Mouse (Mus musculus) midbrain, embryonic 15.5 days (tissue): ENCODE data around the gene Dennd2a. TPM values are rescaled to one million over a fixed set of nuclear protein-coding genes. Genes with fewer than 3 reads are reported as not detected.

Experiments used
- ATAC-seq: fragments of 200-750 bp; cut with Nextera tagmentation; replicated peaks from 2 replicates; pipeline ENCODE4 v1.8.0; 2017; ENCODE audit warnings: moderate TSS enrichment
- H3K27ac ChIP-seq: fragments of 300-500 bp; sonication (generic); 2 replicates; pipeline ENCODE4 v1.5.1; 2015; ENCODE audit warnings: mild to moderate bottlenecking, inconsistent platforms
- H3K27me3 ChIP-seq: fragments of 300-500 bp; sonication (generic); replicated peaks from 2 replicates; pipeline ENCODE4 v1.6.1; 2015; ENCODE audit warnings: inconsistent platforms
- H3K36me3 ChIP-seq: fragments of 300-500 bp; sonication (generic); replicated peaks from 2 replicates; pipeline ENCODE4 v1.6.1; 2015; ENCODE audit warnings: inconsistent platforms
- H3K4me1 ChIP-seq: fragments of 300-500 bp; sonication (generic); 2 replicates; pipeline ENCODE4 v1.6.1; 2015; ENCODE audit warnings: inconsistent platforms
- H3K4me2 ChIP-seq: fragments of 300-500 bp; sonication (generic); 2 replicates; pipeline ENCODE4 v1.6.1; 2015; ENCODE audit warnings: inconsistent platforms, mild to moderate bottlenecking, moderate library complexity
- H3K4me3 ChIP-seq: fragments of 300-500 bp; sonication (generic); 2 replicates; pipeline ENCODE4 v1.5.1; 2015; ENCODE audit warnings: mild to moderate bottlenecking, inconsistent platforms
- H3K9ac ChIP-seq: fragments of 300-500 bp; sonication (generic); 2 replicates; pipeline ENCODE4 v1.6.1; 2015; ENCODE audit warnings: mild to moderate bottlenecking, inconsistent platforms
- H3K9me3 ChIP-seq: fragments of 300-500 bp; sonication (generic); 2 replicates; pipeline ENCODE4 v1.6.1; 2016; ENCODE audit warnings: inconsistent platforms
- WGBS: fragments of 180-500 bp; shearing (Covaris S2); methylation state at CpG from one replicate; pipeline ENCODE4 v1.1.7; 2015; ENCODE audit warnings: mixed read lengths; 5-methylcytosine and 5-hydroxymethylcytosine counted together
- polyA plus RNA-seq: library from polyadenylated mRNA; unstranded; fragments of >200 nt; fragmentation: Nextera tagmentation; extraction: Ambion mirVana; gene quantifications from 2 replicates; pipeline ENCODE4 v1.2.1, GENCODE M21; 2015

The Dennd2a gene
- polyA plus RNA-seq: 21.0 and 21.2 TPM in 2 replicates

GRCm38 (mm10) chr6:39557723-39558261, at the start of gene Dennd2a:
Gene Dennd2a, minus strand, starts transcription at chr6:39557867.
- Histone ChIP-seq H3K4me1 (peaks cover 52% of the 10 kb centered on the region), H3K4me3 (peak within 1 kb of the TSS; percentile 61), H3K27ac (peak within 1 kb of the TSS; percentile 94), H3K9me3 (no peaks in the 10 kb centered on the region), H3K27me3 (no peaks in the 10 kb centered on the region), H3K9ac (peak within 1 kb of the TSS; percentile 60), H3K4me2 (peak within 1 kb of the TSS; percentile 67), H3K36me3 (no peaks in the 10 kb centered on the region)
- under 1% methylated on average over 33 of the region's 50 CpGs for WGBS
- ATAC-seq: peak; percentile 95

- H3K27me3 ChIP-seq: no peaks in the 10 kb centered on the region
- ATAC-seq: no peak
- H3K27ac ChIP-seq: no peak overlapping the region
- H3K4me3 ChIP-seq: no peak overlapping the region
- WGBS: 74% methylated on average over 5 of the region's 5 CpGs
- no peak overlapping the region for H3K4me2 ChIP-seq
- H3K9me3 ChIP-seq: no peaks in the 10 kb centered on the region
- peaks cover 5% of the 10 kb centered on the region; the same call in 1 of the 2 replicates for H3K36me3 ChIP-seq
- no peak overlapping the region for H3K9ac ChIP-seq
- H3K4me1 ChIP-seq: no peaks in the 10 kb centered on the region
Observed at GRCm38 (mm10) chr6:39607365-39607764, 49.7 kb upstream of the Dennd2a start.

GRCm38 (mm10) chr6:39606862-39607261, 49.2 kb upstream of the Dennd2a start:
- H3K27me3 ChIP-seq: no peaks in the 10 kb centered on the region
- WGBS: 76% methylated on average over 3 of the region's 3 CpGs
- no peak overlapping the region for H3K9ac ChIP-seq
- H3K4me3 ChIP-seq: no peak overlapping the region
- H3K9me3 ChIP-seq: no peaks in the 10 kb centered on the region
- H3K36me3 ChIP-seq: peaks cover 5% of the 10 kb centered on the region; the same call in 1 of the 2 replicates
- H3K27ac ChIP-seq: no peak overlapping the region
- H3K4me1 ChIP-seq: no peaks in the 10 kb centered on the region
- no peak for ATAC-seq
- H3K4me2 ChIP-seq: no peak overlapping the region

- H3K4me1 ChIP-seq: no peaks in the 10 kb centered on the region
- ATAC-seq: no peak
- H3K4me3 ChIP-seq: no peak overlapping the region
- H3K27ac ChIP-seq: no peak overlapping the region
- no peaks in the 10 kb centered on the region for H3K9me3 ChIP-seq
- H3K36me3 ChIP-seq: peaks cover 5% of the 10 kb centered on the region; the same call in 1 of the 2 replicates
- 91% methylated on average over 6 of the region's 6 CpGs for WGBS
- H3K4me2 ChIP-seq: no peak overlapping the region
- H3K27me3 ChIP-seq: no peaks in the 10 kb centered on the region
- no peak overlapping the region for H3K9ac ChIP-seq
Observed at GRCm38 (mm10) chr6:39606056-39606455, 48.4 kb upstream of the Dennd2a start.

GRCm38 (mm10) chr6:39604565-39604964, 46.9 kb upstream of the Dennd2a start:
- Histone ChIP-seq H3K4me3 (no peak overlapping the region), H3K4me1 (no peaks in the 10 kb centered on the region), H3K9ac (no peak overlapping the region), H3K27me3 (no peaks in the 10 kb centered on the region), H3K27ac (no peak overlapping the region), H3K4me2 (no peak overlapping the region), H3K9me3 (no peaks in the 10 kb centered on the region), H3K36me3 (peaks cover 11% of the 10 kb centered on the region)
- no peak for ATAC-seq
- 79% methylated on average over 5 of the region's 5 CpGs for WGBS

- no peak for ATAC-seq
- H3K36me3 ChIP-seq: peaks cover 30% of the 10 kb centered on the region
Observed at GRCm38 (mm10) chr6:39601828-39602227, 44.2 kb upstream of the Dennd2a start.

GRCm38 (mm10) chr6:39600851-39601250, 43.2 kb upstream of the Dennd2a start:
- Histone ChIP-seq H3K36me3 (peaks cover 30% of the 10 kb centered on the region), H3K4me2 (no peak overlapping the region), H3K9me3 (no peaks in the 10 kb centered on the region), H3K27ac (no peak overlapping the region), H3K4me3 (no peak overlapping the region), H3K27me3 (no peaks in the 10 kb centered on the region), H3K9ac (no peak overlapping the region), H3K4me1 (no peaks in the 10 kb centered on the region)
- 90% methylated on average over 3 of the region's 3 CpGs for WGBS
- ATAC-seq: no peak

More at GRCm38 (mm10) chr6:39601828-39602227, 44.2 kb upstream of the Dennd2a start:
- Histone ChIP-seq H3K9me3 (no peaks in the 10 kb centered on the region), H3K27ac (no peak overlapping the region), H3K4me3 (no peak overlapping the region), H3K27me3 (no peaks in the 10 kb centered on the region), H3K9ac (no peak overlapping the region), H3K4me1 (no peaks in the 10 kb centered on the region), H3K4me2 (no peak overlapping the region)
- WGBS: 86% methylated on average over 3 of the region's 3 CpGs

GRCm38 (mm10) chr6:39592401-39593214, 34.9 kb upstream of the Dennd2a start, which contains the start of gene Ndufb2:
Gene Ndufb2, plus strand, starts transcription at chr6:39592574.
- WGBS: under 1% methylated on average over 56 of the region's 56 CpGs
- peak within 1 kb of the TSS; percentile 63 for H3K9ac ChIP-seq
- ATAC-seq: peak; percentile 98

GRCm38 (mm10) chr6:39591481-39591880, 33.8 kb upstream of the Dennd2a start:
- H3K27me3 ChIP-seq: no peaks in the 10 kb centered on the region
- H3K36me3 ChIP-seq: peaks cover 15% of the 10 kb centered on the region
- ATAC-seq: no peak
- H3K9me3 ChIP-seq: no peaks in the 10 kb centered on the region
- peaks cover 19% of the 10 kb centered on the region for H3K4me1 ChIP-seq
- no peak overlapping the region for H3K4me2 ChIP-seq
- H3K4me3 ChIP-seq: no peak overlapping the region
- peak overlapping the region; percentile 92; the same call in 1 of the 2 replicates for H3K27ac ChIP-seq
- 93% methylated on average over 4 of the region's 4 CpGs for WGBS
- H3K9ac ChIP-seq: no peak overlapping the region

More at GRCm38 (mm10) chr6:39592401-39593214, 34.9 kb upstream of the Dennd2a start, which contains the start of gene Ndufb2:
- peaks cover 11% of the 10 kb centered on the region; the same call in 1 of the 2 replicates for H3K36me3 ChIP-seq
- no peaks in the 10 kb centered on the region for H3K9me3 ChIP-seq
- H3K4me2 ChIP-seq: peak within 1 kb of the TSS; percentile 61
- peaks cover 19% of the 10 kb centered on the region for H3K4me1 ChIP-seq
- peak within 1 kb of the TSS; percentile 59 for H3K4me3 ChIP-seq
- H3K27me3 ChIP-seq: no peaks in the 10 kb centered on the region
- peak within 1 kb of the TSS; percentile 92 for H3K27ac ChIP-seq

- no peak for ATAC-seq
- Histone ChIP-seq H3K36me3 (peaks cover 55% of the 10 kb centered on the region), H3K9me3 (no peaks in the 10 kb centered on the region), H3K4me2 (no peak within 1 kb of the TSS), H3K4me3 (no peak within 1 kb of the TSS), H3K9ac (no peak within 1 kb of the TSS), H3K4me1 (no peaks in the 10 kb centered on the region), H3K27ac (no peak within 1 kb of the TSS), H3K27me3 (no peaks in the 10 kb centered on the region)
- WGBS: 93% methylated on average over 6 of the region's 6 CpGs
Observed at GRCm38 (mm10) chr6:39585517-39585916, 27.9 kb upstream of the Dennd2a start, which contains the start of gene Gm42420. Gene Gm42420, plus strand, starts transcription at chr6:39585753.

GRCm38 (mm10) chr6:39581087-39581784, 23.6 kb upstream of the Dennd2a start:
- 81% methylated on average over 7 of the region's 7 CpGs for WGBS
- H3K4me1 ChIP-seq: no peaks in the 10 kb centered on the region
- ATAC-seq: no peak
- H3K27me3 ChIP-seq: no peaks in the 10 kb centered on the region
- H3K9me3 ChIP-seq: no peaks in the 10 kb centered on the region
- H3K27ac ChIP-seq: no peak overlapping the region
- no peak overlapping the region for H3K4me2 ChIP-seq
- no peak overlapping the region for H3K4me3 ChIP-seq
- H3K36me3 ChIP-seq: peaks cover 59% of the 10 kb centered on the region
- no peak overlapping the region for H3K9ac ChIP-seq

GRCm38 (mm10) chr6:39580558-39580957, 22.9 kb upstream of the Dennd2a start:
- 86% methylated on average over 2 of the region's 2 CpGs for WGBS
- no peaks in the 10 kb centered on the region for H3K4me1 ChIP-seq
- no peak overlapping the region for H3K4me2 ChIP-seq
- H3K4me3 ChIP-seq: no peak overlapping the region
- peaks cover 52% of the 10 kb centered on the region for H3K36me3 ChIP-seq
- no peak for ATAC-seq
- no peak overlapping the region for H3K27ac ChIP-seq
- H3K9ac ChIP-seq: no peak overlapping the region
- no peaks in the 10 kb centered on the region for H3K9me3 ChIP-seq
- no peaks in the 10 kb centered on the region for H3K27me3 ChIP-seq
